In the genomic region with DNA sequence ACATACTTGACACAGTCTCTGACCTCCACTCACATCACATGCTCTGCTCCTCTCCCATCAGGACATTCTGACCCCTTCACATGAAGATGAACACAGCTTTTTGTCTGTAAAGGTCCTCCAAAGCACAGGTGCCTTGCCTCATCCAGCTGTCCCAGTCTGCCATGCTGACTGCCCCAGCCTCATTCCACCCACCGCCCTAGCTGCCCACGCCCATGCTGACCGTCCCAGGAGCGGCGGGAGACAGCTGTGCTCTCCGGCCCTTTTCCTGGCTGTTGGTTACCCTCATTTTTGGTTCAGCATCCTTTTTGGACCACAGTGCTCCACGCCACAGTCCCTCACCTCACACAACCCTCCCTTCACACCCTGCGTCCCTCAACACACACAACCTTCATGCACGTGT, we compare ENCODE assay signal across 34 mouse cellular contexts. TPM values are rescaled to one million over a fixed set of nuclear protein-coding genes. Genes with fewer than 3 reads are reported as not detected.
"Had no signal": no experiment of that assay in that cellular context is flagged by ENCODE, and none has a peak within 500 bp of the region (broad histone marks: within the 10 kb centered on the region; RNA-seq: fewer than 3 reads in every experiment).

No protein-coding gene starts in this region.

- DNase-seq: left cerebral cortex, postnatal 4 days; liver; liver, embryonic 13.5 days; liver, postnatal 0 days; lung, adult 18-20 months; lung, adult 2 months; lung, embryonic 14.5 days; lung, postnatal 10 days; lung, postnatal 14 days; lung, postnatal 36 days; lung, postnatal 4 days; midbrain, embryonic 14.5 days had no signal

- H3K27me3 ChIP-seq: limb, embryonic 12.5 days; limb, embryonic 13.5 days; limb, embryonic 15.5 days; liver, embryonic 12.5 days; liver, embryonic 13.5 days; liver, embryonic 15.5 days; lung, embryonic 15.5 days; midbrain, embryonic 12.5 days; midbrain, embryonic 13.5 days; midbrain, embryonic 15.5 days; neural tube, embryonic 12.5 days; neural tube, embryonic 13.5 days had no signal

- H3K4me3 ChIP-seq: limb, embryonic 12.5 days; limb, embryonic 13.5 days; limb, embryonic 15.5 days; liver, embryonic 12.5 days; liver, embryonic 13.5 days; liver, embryonic 15.5 days; lung, embryonic 15.5 days; midbrain, embryonic 12.5 days; midbrain, embryonic 13.5 days; midbrain, embryonic 15.5 days; neural tube, embryonic 12.5 days; neural tube, embryonic 13.5 days had no signal

- H3K9me3 ChIP-seq: limb, embryonic 10.5 days; limb, embryonic 12.5 days; limb, embryonic 13.5 days; limb, embryonic 15.5 days; liver, embryonic 12.5 days; liver, embryonic 13.5 days; liver, embryonic 15.5 days; lung, embryonic 15.5 days; midbrain, embryonic 10.5 days; midbrain, embryonic 12.5 days; midbrain, embryonic 13.5 days; midbrain, embryonic 15.5 days; neural tube, embryonic 12.5 days; neural tube, embryonic 13.5 days had no signal

- H3K4me2 ChIP-seq: limb, embryonic 12.5 days; limb, embryonic 13.5 days; limb, embryonic 15.5 days; liver, embryonic 11.5 days; liver, embryonic 12.5 days; liver, embryonic 13.5 days; liver, embryonic 15.5 days; lung, embryonic 14.5 days; lung, embryonic 15.5 days; midbrain, embryonic 11.5 days; midbrain, embryonic 12.5 days; midbrain, embryonic 13.5 days; midbrain, embryonic 15.5 days; neural tube, embryonic 12.5 days; neural tube, embryonic 13.5 days had no signal

- H3K9ac ChIP-seq: limb, embryonic 12.5 days; limb, embryonic 13.5 days; limb, embryonic 15.5 days; liver, embryonic 12.5 days; liver, embryonic 13.5 days; liver, embryonic 14.5 days; liver, embryonic 15.5 days; liver, postnatal 0 days; lung, embryonic 14.5 days; lung, embryonic 15.5 days; midbrain, embryonic 12.5 days; midbrain, embryonic 13.5 days; midbrain, embryonic 15.5 days; neural tube, embryonic 12.5 days; neural tube, embryonic 13.5 days had no signal

- ATAC-seq: liver, embryonic 12.5 days; liver, postnatal 0 days; lung, postnatal 0 days; midbrain, embryonic 13.5 days; midbrain, embryonic 15.5 days; midbrain, embryonic 16.5 days had no signal

- H3K4me1 ChIP-seq: limb, embryonic 12.5 days; limb, embryonic 13.5 days had no signal

- H3K27ac ChIP-seq: limb, embryonic 10.5 days; limb, embryonic 12.5 days; limb, embryonic 13.5 days; limb, embryonic 15.5 days; liver, embryonic 12.5 days; liver, embryonic 13.5 days; liver, embryonic 14.5 days; liver, embryonic 15.5 days; lung, embryonic 15.5 days; macrophage; midbrain, embryonic 10.5 days; midbrain, embryonic 12.5 days; midbrain, embryonic 13.5 days; midbrain, embryonic 15.5 days; neural tube, embryonic 12.5 days; neural tube, embryonic 13.5 days had no signal

RNA-seq across cellular contexts. Expression of a gene that starts 17.4 kb away (rescaled TPM):
- total RNA-seq: megakaryocyte progenitor cell, adult 5-6 weeks; megakaryocyte-erythroid progenitor cell, adult 5-6 weeks; monocyte, adult 5-6 weeks had no signal
